Mouse (Mus musculus) urinary bladder, postnatal 4 days (tissue): ENCODE measurements around the gene Gtpbp1.
"Not testable (repeated sequence)": the region's sequence is repeated elsewhere in the genome, so short reads cannot be mapped to it uniquely, and the experiment has no call there.

Experiments
- DNase-seq, 2 experiments: peaks; one replicate each; pipeline ENCODE4 v3.0.0; 2021 to 2022; ENCODE audit warnings: low spot score in 2 of 2

The Gtpbp1 gene

GRCm38 (mm10) chr15:79690426-79691022, at the start of gene Gtpbp1:
TSS of gene Gtpbp1 (plus strand) at chr15:79690845.
- DNase-seq, result peak; percentile 93 to 96

GRCm38 (mm10) chr15:79641135-79641817, 49.4 kb upstream of the Gtpbp1 start:
- no peak for DNase-seq

- DNase-seq, result no peak
These were observed 45.2 kb upstream of the Gtpbp1 start for GRCm38 (mm10) chr15:79645483-79645882.

GRCm38 (mm10) chr15:79648130-79648529, 42.5 kb upstream of the Gtpbp1 start:
- no peak for DNase-seq

DNA sequence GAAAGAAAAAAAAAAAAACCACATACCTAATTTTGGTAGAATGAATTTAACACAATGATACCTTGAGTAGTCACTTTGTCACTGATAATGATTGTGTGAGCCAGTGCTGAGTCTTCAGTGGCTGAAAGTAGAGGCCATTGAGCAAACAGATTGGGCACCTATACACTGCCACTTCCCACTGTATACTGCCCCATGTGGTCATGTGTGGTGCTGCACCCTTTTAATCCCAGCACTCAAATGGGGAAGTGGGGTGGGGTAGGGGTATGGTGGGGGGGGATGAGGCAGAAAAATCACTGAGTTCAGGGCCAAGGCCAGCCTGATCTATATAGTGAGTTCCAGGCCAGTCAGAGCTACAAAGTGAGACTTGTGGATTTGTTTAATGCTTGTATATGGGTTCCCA, 40.1 kb upstream of the Gtpbp1 start:
- no peak for DNase-seq

DNA sequence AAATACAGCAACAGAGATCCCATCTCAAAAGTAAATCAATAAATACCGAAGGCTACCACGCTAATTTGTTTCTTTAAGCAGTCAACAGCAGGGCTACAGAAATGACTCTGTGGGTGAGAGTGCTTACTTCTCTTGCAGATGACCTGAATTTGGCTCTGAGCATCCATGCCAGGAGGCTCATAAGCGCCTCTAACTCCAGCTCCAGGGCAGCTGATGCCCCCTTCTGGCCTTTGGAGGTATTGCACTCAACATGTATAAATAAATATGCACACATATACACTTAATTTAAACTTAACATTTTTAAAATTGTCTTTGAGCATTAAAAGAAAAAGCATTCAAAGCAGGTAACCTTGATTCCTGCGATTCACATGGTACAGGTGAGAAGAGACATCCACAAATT, 39.2 kb upstream of the Gtpbp1 start:
- no peak for DNase-seq

DNA sequence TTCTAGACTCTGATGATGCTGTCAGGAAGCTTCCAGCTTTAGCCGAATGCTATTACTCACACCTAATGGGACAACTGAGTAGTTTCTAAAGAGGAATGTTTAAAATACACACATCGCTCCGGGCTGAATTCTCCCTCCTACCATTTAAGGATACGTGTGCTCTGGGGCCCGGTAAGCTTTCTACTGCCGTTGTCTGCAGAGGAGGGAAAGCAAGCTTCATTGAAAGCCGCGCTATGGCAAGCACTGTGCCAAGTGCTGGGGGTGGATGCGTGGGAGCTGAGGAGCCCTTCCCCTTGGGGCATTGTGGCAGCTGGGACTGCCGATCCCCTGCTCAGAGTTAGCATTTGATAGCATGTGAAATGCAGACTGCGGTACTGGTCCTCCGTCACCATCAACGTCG, 34.2 kb upstream of the Gtpbp1 start:
- no peak for DNase-seq

- DNase-seq, result peak; percentile 56 to 81
These were observed 32.7 kb upstream of the Gtpbp1 start for GRCm38 (mm10) chr15:79657837-79658530.

- peak; percentile 94 to 96 for DNase-seq
These were observed 31.9 kb upstream of the Gtpbp1 start, which contains the start of the genes Fam227a and Cby1 for GRCm38 (mm10) chr15:79658531-79659375. TSS of gene Fam227a (minus strand) at chr15:79658956. TSS of gene Cby1 (plus strand) at chr15:79659199.

GRCm38 (mm10) chr15:79661852-79662251, 28.8 kb upstream of the Gtpbp1 start:
- DNase-seq, result no peak

- DNase-seq, result no peak
These were observed 26.0 kb upstream of the Gtpbp1 start for GRCm38 (mm10) chr15:79664666-79665065.

DNA sequence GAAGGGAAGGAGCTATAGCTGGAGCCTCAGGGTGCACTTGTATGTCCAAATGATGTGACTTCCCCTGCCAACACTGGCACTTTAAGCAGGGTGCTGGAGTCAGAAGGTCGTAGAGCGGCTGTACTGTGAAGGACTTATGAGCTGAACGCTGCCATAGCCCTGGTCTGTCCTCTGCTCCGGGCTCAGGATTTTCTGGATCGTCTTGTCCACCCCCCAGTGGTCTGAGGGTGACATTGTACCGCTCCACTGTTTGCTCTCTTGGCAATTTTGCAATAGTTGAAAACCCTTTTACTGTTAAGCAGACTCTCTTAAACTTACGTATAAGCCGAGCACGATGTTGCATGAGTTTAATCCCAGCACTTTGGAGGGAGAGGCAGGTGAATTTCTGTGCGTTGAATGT, 21.4 kb upstream of the Gtpbp1 start:
- no peak for DNase-seq

DNA sequence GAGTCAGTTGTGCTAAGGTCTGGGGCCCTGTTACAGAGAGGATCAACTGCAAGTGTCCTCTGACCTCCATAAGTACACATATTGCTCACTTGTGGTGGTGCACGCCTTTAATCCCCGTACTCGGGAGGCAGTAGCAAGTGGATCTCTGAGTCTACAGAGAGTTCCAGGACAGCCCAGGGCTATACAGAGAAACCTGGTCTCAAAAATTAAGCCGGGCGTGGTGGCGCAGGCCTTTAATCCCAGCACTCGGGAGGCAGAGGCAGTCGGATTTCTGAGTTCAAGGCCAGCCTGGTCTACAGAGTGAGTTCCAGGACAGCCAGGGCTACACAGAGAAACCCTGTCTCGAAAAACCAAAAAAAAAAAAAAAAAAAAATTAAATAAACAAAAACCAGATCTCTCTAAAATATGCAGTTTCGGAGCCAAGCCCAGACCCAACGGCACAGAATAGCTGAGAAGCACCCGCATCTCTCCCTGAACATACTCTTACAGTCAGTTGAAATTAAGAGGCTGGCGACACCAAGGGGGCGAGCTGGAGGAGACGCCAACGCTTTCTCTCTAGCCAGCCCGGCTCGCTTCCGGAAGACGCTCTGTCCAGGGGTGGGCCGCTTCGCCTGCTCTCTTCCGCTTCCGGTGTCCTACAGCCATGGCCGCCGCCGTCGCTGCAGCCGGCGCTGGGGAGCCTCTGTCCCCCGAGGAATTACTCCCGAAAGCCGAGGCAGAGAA, 20.2 kb upstream of the Gtpbp1 start, which contains the start of gene Tomm22:
TSS of gene Tomm22 (plus strand) at position 613 of the 723 bp plus-strand sequence.
- peak; percentile 84 to 89 for DNase-seq

DNA sequence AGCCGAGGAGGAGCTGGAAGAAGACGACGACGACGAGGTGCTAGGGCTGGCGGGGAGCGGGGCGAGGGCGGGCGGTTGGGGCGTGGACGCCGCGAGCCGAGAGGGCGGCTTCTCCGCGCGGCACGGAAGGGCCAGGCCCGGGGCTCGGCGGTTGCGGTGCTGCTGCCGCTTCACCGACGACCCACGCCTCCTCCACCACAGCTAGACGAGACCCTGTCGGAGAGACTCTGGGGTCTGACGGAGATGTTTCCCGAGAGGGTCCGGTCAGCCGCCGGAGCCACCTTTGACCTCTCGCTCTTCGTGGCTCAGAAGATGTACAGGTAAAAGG, 19.7 kb upstream of the Gtpbp1 start:
- DNase-seq, result no peak

DNA sequence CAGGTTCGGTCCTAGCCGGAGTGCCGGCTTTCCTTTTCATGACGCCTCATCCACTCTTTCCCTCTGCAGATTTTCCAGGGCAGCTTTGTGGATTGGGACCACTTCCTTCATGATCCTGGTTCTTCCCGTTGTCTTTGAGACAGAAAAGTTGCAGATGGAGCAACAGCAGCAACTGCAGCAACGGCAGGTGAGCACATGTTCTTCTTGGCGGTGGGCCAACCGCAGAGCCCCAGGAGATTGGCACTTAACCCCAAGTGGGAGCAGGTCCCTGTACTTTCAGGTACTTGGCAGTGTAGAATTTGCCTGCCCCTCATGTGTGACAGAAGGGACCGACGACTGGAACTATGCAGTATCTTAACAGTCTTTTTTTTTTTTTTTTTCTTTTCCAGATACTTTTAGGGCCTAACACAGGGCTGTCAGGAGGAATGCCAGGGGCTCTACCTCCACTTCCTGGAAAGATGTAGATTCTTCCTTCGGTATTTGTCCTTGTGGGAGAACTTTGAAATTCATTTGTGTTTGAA, 18.8 kb upstream of the Gtpbp1 start:
- not testable (repeated sequence) for DNase-seq

GRCm38 (mm10) chr15:79677936-79678335, 12.7 kb upstream of the Gtpbp1 start:
- no peak for DNase-seq

- no peak for DNase-seq
These were observed 8.7 kb upstream of the Gtpbp1 start for GRCm38 (mm10) chr15:79681973-79682372.

DNA sequence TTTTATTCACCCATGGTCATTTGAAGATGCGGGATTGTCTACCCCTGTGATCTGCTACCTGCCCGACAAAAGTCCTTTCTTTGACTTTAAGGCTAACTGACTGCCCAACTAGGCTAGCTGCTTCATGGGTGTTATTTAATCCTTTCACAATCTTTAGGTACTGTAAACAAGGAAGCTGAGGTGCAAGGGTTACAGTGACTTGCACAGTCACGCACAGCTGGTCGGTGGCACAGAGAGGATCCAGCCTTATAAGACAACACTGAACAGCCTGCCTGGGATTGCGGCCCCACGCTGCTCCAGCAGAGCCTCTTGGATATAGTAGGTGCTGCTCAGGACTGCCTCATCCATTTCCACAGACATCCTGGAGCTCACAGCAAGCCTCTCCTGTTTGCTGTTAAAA, 7.5 kb upstream of the Gtpbp1 start:
- no peak for DNase-seq

DNA sequence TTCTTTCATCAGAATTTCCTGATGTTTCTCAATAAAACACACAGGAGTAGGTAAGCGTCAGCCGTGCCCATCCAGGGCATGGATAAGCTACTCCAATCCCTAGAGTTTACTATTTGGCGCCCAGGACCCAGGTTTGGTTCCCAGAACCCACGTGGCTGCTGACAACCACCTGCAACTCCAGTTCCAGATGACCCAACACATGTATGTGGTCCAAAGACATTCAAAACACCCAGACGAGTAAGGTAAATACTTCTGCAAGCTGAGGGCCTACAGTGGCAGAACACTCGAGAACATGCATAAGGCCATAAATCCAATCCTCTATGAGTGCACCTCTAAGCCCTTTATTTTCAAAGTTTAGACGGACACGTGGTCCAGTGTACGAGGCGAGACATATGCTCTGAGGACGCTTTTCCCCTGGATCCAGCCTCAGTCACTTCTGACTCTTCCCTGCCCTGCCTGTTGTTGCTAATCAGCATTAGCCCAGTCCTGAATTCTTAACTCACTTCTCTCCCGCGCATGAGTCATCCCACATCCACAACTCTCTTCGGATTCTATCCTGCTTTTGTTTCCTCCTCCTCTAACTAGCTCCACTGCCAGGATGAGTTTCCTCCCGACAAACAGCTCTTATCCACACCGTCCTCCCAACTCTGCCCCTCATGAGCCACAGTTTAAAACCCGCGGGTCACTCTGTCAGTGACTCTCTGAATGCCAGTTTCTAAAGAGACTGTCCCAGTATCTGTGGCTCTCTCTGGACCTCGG, 6.8 kb upstream of the Gtpbp1 start:
- no peak for DNase-seq

GRCm38 (mm10) chr15:79684616-79685015, 6.0 kb upstream of the Gtpbp1 start:
- no peak for DNase-seq
